Mouse (Mus musculus) cerebellum, postnatal 36 days (tissue): Measurements from ENCODE around the gene Fgfr2.

Source experiments
- DNase-seq, 2 experiments: peaks; one replicate each; pipeline ENCODE4 v3.0.0; 2021 to 2022; ENCODE audit warnings: mixed read lengths in 2 of 2

The Fgfr2 gene

DNA sequence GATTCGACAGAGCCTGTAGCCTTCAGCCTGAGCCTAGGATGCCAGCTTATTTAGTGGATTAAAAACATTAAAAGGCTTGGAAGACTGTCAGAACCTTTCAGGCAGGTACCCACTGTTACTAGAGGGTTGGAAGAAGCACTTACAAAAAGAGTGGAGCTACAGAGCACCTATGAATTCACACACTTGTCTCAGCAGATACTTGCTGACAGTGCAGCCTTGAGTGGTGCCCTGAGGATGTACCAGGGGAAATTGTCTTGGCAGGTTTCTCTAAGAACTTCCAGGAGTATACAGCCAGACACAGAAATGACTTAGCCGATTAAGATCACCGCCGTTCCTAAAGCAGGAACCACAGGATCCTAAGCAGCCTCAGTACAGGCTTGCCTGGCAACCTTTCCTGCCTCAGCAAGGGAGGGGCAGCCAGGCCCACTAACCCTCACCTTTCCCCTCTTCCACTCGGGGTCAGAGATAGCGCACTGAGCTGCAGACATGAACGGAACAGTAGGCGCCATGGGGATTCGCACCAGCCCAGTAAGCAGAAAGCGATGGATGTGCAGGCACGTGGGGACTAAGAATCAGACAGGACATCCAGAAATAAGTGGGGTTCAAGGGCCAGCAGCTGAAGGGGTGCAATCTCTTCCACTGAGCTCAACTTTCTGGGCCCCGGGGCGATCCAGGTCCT lies 39.1 kb downstream of the Fgfr2 start:
- DNase-seq, result no peak

DNA sequence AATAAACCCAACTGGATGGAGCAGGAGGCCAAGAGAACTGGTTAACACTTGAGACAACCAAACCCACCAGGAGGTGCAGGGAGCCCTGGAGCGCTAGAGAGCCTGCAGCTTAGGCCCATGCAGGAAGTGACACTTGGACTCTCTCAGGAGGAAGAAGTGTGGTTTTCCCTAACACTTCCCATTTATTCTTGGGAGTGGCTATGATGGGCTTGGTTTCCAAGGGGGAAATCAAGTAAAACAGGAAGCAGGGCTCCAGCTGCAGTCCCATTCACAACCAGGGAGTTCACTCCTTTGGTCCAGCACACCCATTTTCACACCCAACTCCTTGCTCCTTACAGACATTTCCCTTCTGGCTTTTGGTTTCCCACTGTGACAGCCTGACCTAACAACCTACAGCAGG lies 44.2 kb downstream of the Fgfr2 start:
- DNase-seq, result no peak

DNA sequence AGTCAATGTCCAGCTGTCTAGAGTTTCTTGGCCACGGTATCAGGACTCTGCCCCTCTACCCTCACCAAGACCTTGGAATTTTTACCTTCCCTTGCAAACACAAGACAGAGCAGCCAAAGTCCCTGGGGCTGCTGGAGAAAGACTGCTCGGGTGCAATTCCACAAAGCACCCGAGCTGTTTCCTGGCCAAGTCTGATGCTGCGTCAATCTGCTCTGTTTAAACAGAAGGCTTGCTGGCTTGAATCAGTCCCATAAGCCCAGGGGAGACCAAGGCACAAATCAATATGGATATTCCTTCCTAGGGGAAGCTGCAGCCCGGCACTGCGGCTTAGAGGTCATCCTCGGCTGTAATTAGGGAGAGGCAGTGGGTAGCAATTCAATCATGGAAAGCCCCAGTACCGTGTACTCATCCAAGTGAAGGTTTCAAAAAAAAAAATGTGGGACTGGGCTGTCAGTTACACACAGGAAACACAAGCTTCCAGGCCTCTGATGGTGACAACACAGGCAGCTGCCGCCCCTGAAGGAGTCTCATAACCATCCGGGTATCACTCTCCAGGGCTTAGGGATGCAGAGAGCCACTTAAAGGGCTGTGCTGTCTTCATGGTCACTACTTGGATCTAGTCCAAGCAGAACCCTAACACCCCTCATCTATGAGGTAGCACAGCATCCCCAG lies 48.6 kb downstream of the Fgfr2 start:
- peak; percentile 46 to 53 for DNase-seq

DNA sequence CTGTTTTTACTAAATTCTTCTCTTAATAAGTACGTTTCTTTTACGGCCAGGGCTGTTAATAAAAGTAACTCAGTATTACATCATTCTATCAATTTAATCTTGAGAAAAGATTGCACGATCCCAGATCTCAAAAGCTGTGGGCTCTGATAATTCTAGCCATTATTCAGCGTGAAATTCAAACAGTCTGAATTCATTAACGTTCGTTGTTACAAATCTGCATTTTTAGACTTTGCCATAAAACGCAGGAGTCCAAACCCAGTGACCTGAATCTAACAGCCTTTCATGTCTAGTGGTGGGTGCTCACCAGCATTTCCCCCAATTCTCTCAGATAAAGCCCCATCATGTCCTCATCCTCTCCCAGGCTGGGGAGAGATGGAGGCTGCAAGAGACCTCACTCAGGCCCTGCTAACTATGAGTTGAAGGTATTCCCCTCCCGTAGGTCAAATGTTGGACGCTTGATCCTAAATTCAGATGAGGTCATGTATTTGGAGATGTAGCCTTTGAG lies 50.0 kb downstream of the Fgfr2 start:
- no peak for DNase-seq

DNA sequence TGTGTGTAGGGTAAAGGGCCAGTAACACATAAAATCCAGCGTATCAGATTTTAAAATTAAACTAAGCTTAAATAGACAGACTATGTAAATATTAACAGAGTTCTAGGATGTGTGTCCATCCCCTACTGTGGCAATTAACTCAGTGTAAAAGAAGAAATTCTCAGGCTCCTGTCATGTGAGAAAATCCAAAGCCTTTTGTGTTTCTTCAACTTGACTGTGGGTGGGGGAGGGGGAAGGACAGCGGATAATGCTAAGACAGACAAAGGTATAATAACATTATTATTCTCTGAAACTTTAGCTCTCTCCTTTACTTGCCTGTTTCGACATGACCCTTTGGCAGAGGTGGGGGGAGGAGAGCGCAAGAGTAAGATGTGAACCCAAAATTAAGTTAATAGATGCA lies 50.6 kb downstream of the Fgfr2 start:
- no peak for DNase-seq

DNA sequence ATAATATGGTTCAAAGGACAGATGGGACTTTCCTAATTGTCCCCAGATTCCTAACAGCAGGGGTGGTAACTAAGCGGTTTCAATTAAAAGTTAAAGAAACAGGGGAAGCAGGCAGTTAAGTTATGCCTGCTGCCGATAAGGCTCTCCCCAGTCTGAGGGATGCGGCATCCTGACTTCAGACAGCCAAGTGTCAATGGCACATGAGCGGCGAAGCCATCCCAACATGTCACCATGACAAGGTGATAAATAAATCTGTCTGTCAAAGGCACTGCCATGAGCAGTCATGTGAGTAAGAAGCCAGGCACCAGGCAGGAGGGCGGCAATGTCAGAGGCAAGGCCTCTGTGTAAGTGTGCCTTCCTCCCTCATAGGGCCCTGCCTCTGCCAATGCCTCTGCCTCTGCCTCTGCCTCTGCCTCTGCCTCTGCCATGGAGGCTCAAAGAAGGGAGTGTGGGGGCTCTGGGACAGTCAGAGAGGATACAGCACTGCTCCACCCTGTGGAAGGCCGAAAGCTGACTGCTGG lies 55.8 kb downstream of the Fgfr2 start:
- DNase-seq, result no peak

DNA sequence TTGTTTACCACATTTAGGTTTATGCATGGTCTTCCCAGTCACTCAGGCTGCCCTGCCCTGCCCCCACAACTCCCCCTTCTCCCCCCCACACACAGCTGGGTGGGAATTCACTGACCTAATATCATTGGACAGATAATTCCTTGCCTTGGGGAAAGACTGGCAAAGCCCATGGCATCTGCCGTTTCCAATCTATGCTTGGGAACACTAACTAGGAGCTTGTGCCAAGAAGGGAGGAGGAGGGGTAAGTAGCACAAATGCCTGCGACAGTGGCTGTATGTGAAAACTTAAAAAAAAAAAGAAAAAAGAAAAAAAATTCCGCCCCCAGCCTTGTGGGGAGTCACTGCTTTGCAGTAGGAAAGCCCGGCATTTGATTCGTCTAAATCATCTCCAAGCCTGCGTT lies 56.4 kb downstream of the Fgfr2 start:
- peak; percentile 35 to 50 for DNase-seq

DNA sequence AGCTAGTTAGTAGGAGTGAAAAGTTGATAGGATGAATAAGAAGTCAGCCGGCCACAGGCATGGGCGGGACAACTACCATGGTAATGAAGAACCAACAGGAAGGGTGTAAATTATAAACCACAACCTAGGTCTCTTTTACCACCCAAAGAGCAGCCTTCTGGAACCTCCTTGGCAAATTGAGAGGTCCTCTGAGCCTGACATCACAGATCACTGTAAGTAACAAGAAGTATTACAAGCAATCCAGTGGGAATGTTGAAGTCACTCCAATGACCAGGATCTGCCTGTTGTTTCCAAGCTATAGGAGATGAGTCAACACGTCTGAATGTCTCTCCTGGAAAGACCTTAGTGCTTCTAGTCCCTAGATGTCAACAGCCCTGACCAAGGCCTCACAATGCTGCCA lies 61.1 kb downstream of the Fgfr2 start:
- no peak for DNase-seq

DNA sequence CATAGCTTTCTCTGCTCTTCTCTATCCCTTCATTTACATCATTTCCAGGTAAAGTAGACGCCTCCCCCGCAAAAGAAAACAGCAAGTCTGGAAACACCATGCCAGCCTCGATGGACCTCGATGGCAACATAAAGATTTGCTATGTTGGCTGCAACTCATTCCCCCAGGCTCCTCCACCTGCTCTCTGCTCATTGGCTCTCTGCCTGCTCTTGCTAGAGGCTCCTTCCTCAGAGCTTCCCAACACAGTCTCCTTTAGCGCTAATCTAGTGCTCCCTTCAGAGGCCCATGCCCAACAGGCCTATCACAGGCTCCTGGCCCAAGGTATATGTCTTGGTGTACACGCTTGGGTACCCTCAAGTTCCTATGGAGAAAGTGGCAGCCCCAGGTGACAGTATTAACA lies 63.0 kb downstream of the Fgfr2 start:
- DNase-seq, result peak; percentile 29 to 43

DNA sequence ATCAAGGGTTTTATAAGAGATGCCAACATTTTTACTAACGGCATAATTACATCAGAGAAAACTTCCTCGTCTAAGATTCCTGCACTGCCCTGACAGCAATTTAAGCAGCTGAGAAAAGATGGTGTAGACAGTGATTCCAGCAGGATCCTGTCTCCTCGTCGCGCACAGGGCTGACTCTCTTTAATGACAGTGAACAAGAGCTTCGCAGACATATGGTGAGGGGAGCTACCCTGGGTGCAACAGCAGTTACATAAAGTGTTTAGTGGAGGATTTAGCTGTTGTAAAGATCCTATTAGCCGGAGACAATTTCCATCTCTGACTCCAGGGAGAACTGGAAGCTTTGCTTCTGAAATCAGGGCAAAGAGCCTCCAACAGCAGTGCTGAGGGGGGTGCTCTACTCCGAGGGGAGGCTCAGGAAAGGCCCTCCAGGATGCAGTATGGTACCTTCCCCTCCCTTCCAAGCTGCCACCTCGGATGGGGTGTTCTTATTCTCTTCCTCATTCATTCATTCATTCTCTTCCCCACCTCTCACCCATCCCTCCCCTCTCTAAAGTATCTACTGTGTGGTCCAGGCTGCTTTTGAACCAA lies 63.5 kb downstream of the Fgfr2 start:
- no peak for DNase-seq

DNA sequence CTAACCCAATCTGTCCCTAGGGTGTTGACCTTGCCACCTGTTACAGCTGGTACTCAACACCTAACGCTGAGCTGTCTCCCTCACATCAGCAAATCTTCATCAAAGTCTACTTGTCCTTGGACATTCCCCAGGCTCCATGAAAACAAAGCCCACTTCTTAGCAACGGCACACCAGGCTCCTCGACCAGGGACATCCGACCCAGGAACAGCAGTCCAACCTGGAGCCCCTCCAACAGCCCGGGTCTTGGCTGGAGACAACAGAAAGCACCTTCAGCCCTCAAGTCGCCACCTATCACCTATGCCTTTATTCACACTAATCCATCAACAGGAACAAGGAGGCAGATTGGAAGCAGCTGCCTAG lies 64.0 kb downstream of the Fgfr2 start:
- peak in 1 of 2 experiments; percentile 28 for DNase-seq

DNA sequence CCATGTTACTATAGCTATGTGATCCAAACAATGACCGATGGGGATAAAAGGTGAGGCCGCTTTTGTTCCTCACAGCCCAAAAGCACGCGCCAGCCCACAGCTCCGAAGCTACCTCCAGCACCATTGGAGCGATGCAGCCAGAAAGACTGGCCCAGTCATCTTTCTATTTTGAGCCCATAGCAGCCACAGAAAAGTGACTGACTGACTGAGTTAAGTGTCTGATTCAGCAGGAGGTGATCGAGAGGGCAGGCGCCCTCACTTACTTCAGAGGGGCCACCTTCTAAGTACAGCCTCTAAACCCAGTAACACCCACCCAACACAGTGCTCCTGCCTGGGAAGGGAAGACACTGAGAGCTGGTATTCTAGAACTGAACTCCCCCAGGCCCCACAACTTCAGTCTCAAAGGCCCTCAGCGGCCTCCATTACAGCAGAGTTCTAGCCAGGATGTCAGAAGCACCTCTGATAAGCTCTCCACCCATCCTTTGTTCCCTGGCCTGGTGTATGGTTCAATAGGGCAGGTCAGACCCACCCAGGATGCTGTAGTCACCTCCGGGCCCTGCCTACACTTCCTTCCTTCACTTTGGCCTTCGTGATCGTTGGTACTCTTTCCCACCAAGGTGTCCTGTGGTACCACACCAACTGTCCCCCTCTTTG lies 64.5 kb downstream of the Fgfr2 start:
- no peak for DNase-seq

DNA sequence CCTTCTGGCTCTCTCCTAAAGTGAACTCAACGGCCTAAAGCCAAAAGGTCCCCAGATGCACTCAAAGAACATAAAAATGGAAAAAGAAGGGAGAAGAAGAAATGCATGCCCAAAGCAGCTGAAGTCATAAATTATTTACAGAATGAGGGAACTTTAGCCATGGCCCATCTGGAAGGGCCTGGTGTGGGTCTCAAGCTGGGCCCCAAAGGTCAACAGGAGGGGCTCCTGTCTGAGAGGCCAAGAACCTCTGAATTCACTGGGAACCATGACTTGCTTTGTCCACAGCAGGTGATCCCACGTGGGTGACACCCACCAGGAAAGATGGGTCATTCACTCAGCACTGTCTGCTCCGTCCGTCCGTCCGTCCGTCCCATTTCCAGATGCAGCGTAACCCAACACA lies 66.2 kb downstream of the Fgfr2 start:
- no peak for DNase-seq

DNA sequence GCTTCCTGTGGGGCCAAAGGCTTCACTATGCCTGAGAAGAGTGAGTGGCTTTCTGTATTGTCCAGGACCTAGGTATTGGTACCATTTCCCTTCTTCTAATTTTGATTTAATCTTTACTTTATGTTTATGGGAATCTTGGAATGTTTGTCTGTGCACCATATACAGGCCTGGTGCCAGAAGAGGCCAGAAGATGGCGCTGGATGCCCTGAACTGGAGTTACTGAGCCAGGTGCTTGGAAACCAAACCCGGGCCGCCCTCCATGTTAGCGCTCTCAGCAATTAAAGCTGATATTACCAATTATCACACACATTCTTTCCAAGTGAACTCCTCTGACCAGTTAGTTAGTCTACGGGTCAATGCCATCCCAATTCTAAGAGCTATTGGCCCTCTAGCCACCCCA lies 68.7 kb downstream of the Fgfr2 start:
- no peak for DNase-seq

DNA sequence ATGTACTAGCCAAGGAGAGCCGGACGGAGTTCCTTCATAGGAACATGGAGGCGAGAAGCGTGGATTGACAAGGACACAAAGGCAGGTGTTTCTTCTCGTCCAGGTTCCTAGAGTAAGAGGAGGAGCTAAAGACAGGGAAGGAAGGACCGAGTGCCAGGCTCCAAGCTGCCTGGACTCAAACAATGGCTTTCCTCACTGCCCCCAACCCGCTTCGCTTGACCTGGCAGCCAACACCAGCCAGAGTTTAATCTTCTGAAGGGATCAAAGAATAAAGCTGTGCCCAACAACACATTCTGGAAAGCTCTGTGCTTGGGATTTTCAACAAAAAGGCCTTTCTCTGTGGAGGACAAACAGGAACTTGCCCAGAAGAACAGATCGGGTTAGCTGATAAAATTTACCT lies 69.4 kb downstream of the Fgfr2 start:
- no peak for DNase-seq

DNA sequence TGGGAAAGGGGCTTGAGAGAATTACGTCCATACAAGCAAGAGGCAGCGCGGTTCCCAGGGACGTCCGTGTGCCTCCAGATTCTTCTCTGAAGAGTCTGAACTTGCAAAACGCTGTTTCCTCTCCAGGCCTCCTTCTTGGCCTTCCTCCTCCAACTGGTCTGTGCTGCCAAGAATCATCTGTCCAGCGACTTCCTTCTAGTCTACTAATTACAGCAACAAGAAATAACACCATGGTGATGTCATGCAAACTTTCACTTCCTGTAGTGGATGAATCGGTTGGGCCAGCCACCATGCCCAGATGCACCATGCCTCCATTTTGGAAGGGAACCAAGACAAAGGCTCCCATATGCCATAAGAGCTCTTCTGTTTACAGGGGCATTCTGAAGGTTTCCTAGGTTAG lies 70.3 kb downstream of the Fgfr2 start:
- no peak for DNase-seq

DNA sequence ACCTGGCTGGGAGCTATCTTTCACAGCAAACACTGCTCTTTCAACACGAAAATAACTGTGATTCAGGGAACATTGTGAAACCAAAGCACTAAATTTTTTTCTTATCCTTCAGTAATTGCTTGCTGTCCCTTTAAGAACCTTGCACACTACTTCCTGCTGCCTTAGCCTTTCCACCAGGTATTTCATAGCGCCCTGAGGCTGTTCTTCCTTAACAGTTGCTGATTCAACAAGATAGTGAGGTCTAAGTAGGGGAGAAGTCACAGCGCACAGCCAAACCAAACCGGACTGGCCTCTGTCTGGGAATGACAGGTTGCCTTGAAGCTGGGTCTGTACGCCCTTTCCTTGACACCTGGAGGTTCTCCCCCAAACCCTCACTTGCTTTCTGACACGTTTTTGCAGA lies 72.5 kb downstream of the Fgfr2 start:
- DNase-seq, result no peak

DNA sequence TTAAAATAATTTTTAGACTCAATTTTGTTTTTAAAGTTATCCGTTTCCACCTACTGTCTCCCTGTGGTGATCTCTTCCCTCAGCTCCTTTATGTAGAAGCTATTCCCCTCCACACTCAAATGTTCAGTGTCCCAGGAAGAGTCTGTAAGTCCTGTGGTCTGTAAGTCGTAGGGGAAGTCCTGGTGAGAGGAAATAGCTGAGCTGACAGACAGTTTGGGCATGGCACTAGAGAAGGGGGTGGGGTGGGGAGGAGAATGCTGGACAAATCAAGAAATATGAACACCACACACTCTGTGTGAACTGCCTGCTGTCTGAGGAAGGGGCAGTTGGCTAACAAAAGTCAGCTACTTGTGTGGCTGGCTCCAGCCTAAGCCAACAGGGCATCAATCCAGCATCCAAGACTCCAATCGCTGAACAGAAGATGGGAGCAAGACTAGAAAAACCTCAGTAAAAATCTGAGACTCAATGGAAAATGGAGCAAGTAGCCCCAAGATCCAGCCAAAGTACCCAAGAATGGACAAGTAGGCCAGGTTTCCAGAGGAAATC lies 75.0 kb downstream of the Fgfr2 start:
- no peak for DNase-seq

DNA sequence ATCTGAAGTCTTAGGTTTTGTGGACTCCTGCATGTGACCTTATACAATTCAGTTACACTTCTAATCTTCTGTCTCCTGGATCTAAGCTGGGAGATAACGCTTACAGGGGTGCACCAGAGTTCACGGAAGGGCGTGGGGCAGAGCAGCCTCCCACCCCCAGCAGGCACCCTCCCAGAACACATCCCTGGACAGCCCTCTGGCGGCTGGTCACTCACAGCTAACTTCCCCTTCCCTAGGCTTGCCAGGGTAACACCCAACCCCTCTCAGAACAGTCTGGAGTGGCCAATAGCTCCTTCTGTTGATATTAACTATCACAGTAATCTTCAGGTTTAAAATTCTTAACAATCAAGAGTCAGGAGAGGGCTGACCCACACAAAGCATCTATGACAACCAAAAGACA lies 75.9 kb downstream of the Fgfr2 start:
- DNase-seq, result no peak

DNA sequence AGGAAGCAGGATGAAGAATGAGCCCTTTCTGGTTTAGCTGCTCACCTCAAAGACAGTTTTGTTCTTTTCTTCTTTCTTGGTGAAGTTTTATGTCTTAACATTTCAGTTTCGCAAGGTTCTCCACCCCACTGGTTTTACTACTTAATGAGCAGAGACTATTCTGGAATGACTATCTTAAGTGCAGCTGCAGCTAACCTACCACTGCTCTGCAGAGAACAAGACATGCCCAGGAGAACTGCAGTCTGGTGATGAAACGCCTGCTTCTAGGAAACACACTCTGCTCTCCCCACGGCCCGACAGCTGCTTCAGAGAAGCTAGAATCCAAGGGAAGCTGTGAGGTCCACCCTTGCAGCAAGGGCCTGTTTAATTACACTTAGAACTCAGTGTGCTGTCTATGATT lies 78.4 kb downstream of the Fgfr2 start:
- DNase-seq, result no peak

DNA sequence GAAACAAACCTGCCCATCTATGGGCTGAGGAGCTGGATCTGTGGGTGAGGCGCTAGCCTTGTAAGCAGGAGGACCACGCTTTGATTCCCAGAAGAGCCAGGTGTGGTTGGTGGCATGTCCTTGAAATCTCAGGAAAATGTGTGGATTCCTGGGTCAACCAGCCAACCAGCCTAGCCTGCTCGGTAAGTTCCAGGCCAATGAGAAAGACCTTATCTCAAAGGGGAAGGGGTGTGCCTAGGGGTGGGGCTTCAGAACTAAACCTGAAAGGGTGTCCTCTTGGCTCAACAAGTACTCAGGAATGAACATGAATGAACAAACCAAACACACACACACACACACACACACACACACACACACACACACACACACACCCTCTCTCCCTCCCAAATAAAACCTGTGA lies 81.4 kb downstream of the Fgfr2 start:
- no peak for DNase-seq

DNA sequence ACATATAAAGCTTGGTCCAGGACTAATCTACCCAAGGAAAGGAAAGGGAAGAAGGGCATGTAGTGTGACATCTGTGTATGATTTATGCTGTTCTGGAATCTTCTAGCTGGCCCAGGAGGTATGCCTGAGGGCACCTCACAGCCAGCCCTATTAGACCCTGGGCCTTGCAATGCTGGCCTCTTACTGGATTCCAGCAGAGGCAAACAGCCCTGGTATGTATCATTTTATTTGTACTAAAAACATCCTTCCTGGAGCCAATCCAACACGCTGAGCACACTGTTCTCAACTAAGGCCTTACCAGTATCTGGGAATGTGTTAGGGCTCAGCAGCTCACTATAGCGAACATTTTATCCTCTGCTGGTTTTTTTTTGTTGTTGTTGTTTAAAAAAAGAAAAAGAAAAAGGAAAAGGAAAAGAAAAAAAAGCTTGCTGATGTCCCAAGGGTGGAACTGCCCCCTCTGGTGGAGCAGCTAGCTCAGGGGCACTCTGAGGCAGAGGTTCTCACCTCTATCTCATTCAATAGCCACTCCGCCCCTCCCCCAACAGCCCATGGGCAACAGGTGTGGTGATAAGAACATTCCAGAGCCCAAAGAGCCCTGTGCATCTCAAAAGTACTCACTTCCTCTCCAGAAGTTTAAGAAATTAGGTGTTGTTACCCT lies 82.3 kb downstream of the Fgfr2 start:
- DNase-seq, result no peak
